Mouse (Mus musculus) heart, adult 2 months (tissue): ENCODE measurements around the gene Vasn.

ENCODE experiments used
- CTCF ChIP-seq: fragments of 200-600 bp; IDR thresholded peaks from 2 replicates; pipeline ENCODE4 v1.8.1; 2022; ENCODE audit warnings: antibody characterized with exemption, mild to moderate bottlenecking, moderate library complexity
- EP300 ChIP-seq: fragments of 200-500 bp; IDR thresholded peaks from 2 replicates; pipeline ENCODE4 v1.6.1; 2011; ENCODE audit warnings: low read depth, low read length, control low read depth; ENCODE audit not compliant: insufficient read depth
- POLR2A ChIP-seq: fragments of 200-500 bp; IDR thresholded peaks from 2 replicates; pipeline ENCODE4 v1.6.1; 2011; ENCODE audit warnings: mild to moderate bottlenecking, low read depth, low read length, control low read depth; ENCODE audit not compliant: insufficient read depth

DNA sequence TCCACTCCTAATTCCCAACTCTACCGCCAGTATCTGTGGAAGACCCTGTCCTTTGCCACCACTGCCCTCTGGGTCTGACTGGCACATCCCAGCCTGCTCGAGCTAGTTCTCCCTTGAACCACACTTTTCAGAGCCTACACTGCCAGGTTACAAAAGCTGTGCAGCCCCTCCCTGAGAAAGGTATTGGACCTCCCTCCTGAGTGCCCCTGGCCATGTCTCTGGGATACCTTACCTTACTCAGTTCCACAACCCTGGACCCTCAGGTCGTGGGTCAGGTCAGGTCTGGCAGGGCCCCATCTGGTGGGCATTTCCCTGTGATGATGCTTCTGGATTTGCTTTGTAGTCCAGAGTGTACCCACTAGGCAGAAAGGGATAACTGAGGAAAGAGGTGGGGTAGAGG is 40.1 kb upstream of the Vasn start:
- no peak for TF ChIP-seq EP300
- no peak for TF ChIP-seq POLR2A
- TF ChIP-seq CTCF = no peak
